Mouse (Mus musculus) G1E (cell line): Measurements from ENCODE around the gene AI481877. TPM values are rescaled to one million over a fixed set of nuclear protein-coding genes. Genes with fewer than 3 reads are reported as not detected.

ENCODE experiments used
- ATAC-seq: 2 replicates; pipeline ENCODE4 v1.8.0; 2016; ENCODE audit warnings: mild to moderate bottlenecking; ENCODE audit not compliant: insufficient number of reproducible peaks, poor library complexity, low FRiP score, severe bottlenecking; ENCODE audit errors: extremely low read depth
- DNase-seq: peaks from one replicate; pipeline ENCODE4 v3.0.0; 2012; ENCODE audit warnings: low spot score
- H3K27me3 ChIP-seq: 2 replicates; pipeline ENCODE4 v1.6.1; 2012; ENCODE audit warnings: mild to moderate bottlenecking, low read length, inconsistent platforms; ENCODE audit not compliant: insufficient read depth
- H3K36me3 ChIP-seq: replicated peaks from 2 replicates; pipeline ENCODE3; 2012; ENCODE audit warnings: mild to moderate bottlenecking, inconsistent platforms
- H3K4me1 ChIP-seq: 2 replicates; pipeline ENCODE4 v1.6.1; 2012; ENCODE audit warnings: low read depth, low read length, inconsistent platforms, mixed read lengths; ENCODE audit not compliant: insufficient read depth
- H3K4me3 ChIP-seq: 2 replicates; pipeline ENCODE4 v1.5.1; 2012; ENCODE audit warnings: low read depth, mild to moderate bottlenecking, inconsistent platforms, low read length, moderate library complexity, mixed read lengths
- H3K9me3 ChIP-seq: replicated peaks from 2 replicates; pipeline ENCODE4 v1.6.1; 2012; ENCODE audit warnings: inconsistent platforms
- CTCF ChIP-seq: IDR thresholded peaks from 2 replicates; pipeline ENCODE4 v1.5.1; 2012; ENCODE audit warnings: low read depth, low read length, inconsistent platforms, mixed read lengths
- GATA1 ChIP-seq: IDR thresholded peaks from 2 replicates; pipeline ENCODE4 v1.6.1; 2012; ENCODE audit warnings: borderline replicate concordance, low read length, inconsistent platforms, mixed read lengths
- GATA2 ChIP-seq: IDR thresholded peaks from 2 replicates; pipeline ENCODE4 v1.6.1; 2012; ENCODE audit warnings: low read depth, low read length, inconsistent platforms, borderline replicate concordance
- POLR2AphosphoS5 ChIP-seq: IDR thresholded peaks from 2 replicates; pipeline ENCODE4 v1.6.1; 2012; ENCODE audit warnings: low read depth, low read length, inconsistent platforms; ENCODE audit not compliant: insufficient replicate concordance
- TAL1 ChIP-seq: conservative IDR thresholded peaks from 2 replicates; pipeline ENCODE4 v1.6.1; 2012; ENCODE audit warnings: low read depth, low read length, inconsistent platforms, mixed read lengths
- polyA plus RNA-seq: library from polyadenylated mRNA; stranded (reverse); fragments of >175 nt; gene quantifications from 2 replicates; pipeline ENCODE4 v1.2.3, GENCODE M21; 2012
- total RNA-seq, 2 experiments: library from RNA; stranded (forward) in 1 of 2; stranded (reverse) in 1 of 2; fragments of 200-1000 nt in 1 of 2; fragments of >200 nt in 1 of 2; fragmentation: Nextera tagmentation in 1 of 2; gene quantifications; 2 replicates each; pipeline ENCODE4 v1.2.3; 2014 to 2017

AI481877 gene
- total and polyA plus RNA-seq, 3 experiments: 0.05 to 0.68 TPM; not detected in 1

GRCm38 (mm10) chr4:59006211-59006610 is 132.6 kb downstream of the AI481877 start:
- Histone ChIP-seq H3K9me3 (no peaks in the 10 kb centered on the region), H3K4me1 (peaks cover 57% of the 10 kb centered on the region), H3K4me3 (no peak overlapping the region), H3K27me3 (no peaks in the 10 kb centered on the region), H3K36me3 (peaks cover 13% of the 10 kb centered on the region)
- ATAC-seq (no peak), DNase-seq (no peak)
- no peak for TF ChIP-seq CTCF
- TF ChIP-seq TAL1: no peak
- TF ChIP-seq GATA2: no peak
- no peak for TF ChIP-seq POLR2AphosphoS5
- no peak for TF ChIP-seq GATA1

- DNase-seq (no peak), ATAC-seq (no peak)
- TF ChIP-seq CTCF: no peak
- TF ChIP-seq GATA1: no peak
- no peak for TF ChIP-seq GATA2
- TF ChIP-seq POLR2AphosphoS5: no peak
- TF ChIP-seq TAL1: no peak
- Histone ChIP-seq H3K36me3 (peaks cover 9% of the 10 kb centered on the region), H3K4me3 (peak overlapping the region; percentile 99), H3K4me1 (peaks cover 45% of the 10 kb centered on the region), H3K9me3 (no peaks in the 10 kb centered on the region), H3K27me3 (no peaks in the 10 kb centered on the region)
Observed at GRCm38 (mm10) chr4:59003806-59004200, 135.0 kb downstream of the AI481877 start.

- no peaks in the 10 kb centered on the region for H3K27me3 ChIP-seq
- no peaks in the 10 kb centered on the region for H3K9me3 ChIP-seq
- peaks cover 7% of the 10 kb centered on the region for H3K36me3 ChIP-seq
- ATAC-seq: peak; percentile 52; the same call in 1 of the 2 replicates
- peaks cover 46% of the 10 kb centered on the region for H3K4me1 ChIP-seq
- H3K4me3 ChIP-seq: peak within 1 kb of the TSS; percentile 99
- peak; percentile 91 for DNase-seq
- TF ChIP-seq CTCF: no peak
- TF ChIP-seq TAL1: no peak
- TF ChIP-seq POLR2AphosphoS5: no peak
- no peak for TF ChIP-seq GATA2
Observed at GRCm38 (mm10) chr4:59002948-59003805, 135.6 kb downstream of the AI481877 start, which contains the start of gene Gm20503. Gene Gm20503, plus strand, starts transcription at chr4:59003210.

- no peak for TF ChIP-seq TAL1
- TF ChIP-seq GATA2: no peak
- TF ChIP-seq CTCF: no peak
- no peak for TF ChIP-seq GATA1
- no peak for TF ChIP-seq POLR2AphosphoS5
- no peak overlapping the region for H3K4me3 ChIP-seq
- peaks cover 2% of the 10 kb centered on the region for H3K36me3 ChIP-seq
- no peak for DNase-seq
- peaks cover 1% of the 10 kb centered on the region; the same call in 1 of the 2 replicates for H3K27me3 ChIP-seq
- H3K4me1 ChIP-seq: peaks cover 35% of the 10 kb centered on the region
- H3K9me3 ChIP-seq: no peaks in the 10 kb centered on the region
- no peak for ATAC-seq
Observed at GRCm38 (mm10) chr4:59000614-59001013, 138.2 kb downstream of the AI481877 start.

- ATAC-seq (no peak), DNase-seq (peak; percentile 10)
- H3K27me3 ChIP-seq: peaks cover 11% of the 10 kb centered on the region
- peaks cover 2% of the 10 kb centered on the region for H3K36me3 ChIP-seq
- peak; percentile 89 for TF ChIP-seq CTCF
- TF ChIP-seq GATA2: no peak
- TF ChIP-seq TAL1: no peak
- TF ChIP-seq GATA1: no peak
- no peak for TF ChIP-seq POLR2AphosphoS5
- H3K4me3 ChIP-seq: no peak overlapping the region
- H3K4me1 ChIP-seq: peaks cover 33% of the 10 kb centered on the region
- H3K9me3 ChIP-seq: no peaks in the 10 kb centered on the region
Observed at GRCm38 (mm10) chr4:58999686-59000085, 139.1 kb downstream of the AI481877 start.

GRCm38 (mm10) chr4:58998688-58999087 is 140.1 kb downstream of the AI481877 start:
- H3K4me1 ChIP-seq: peaks cover 24% of the 10 kb centered on the region
- no peak overlapping the region for H3K4me3 ChIP-seq
- H3K27me3 ChIP-seq: peaks cover 19% of the 10 kb centered on the region
- ATAC-seq: no peak
- H3K9me3 ChIP-seq: no peaks in the 10 kb centered on the region
- no peak for DNase-seq
- no peaks in the 10 kb centered on the region for H3K36me3 ChIP-seq
- no peak for TF ChIP-seq TAL1
- TF ChIP-seq GATA2: no peak
- no peak for TF ChIP-seq CTCF
- no peak for TF ChIP-seq POLR2AphosphoS5
- TF ChIP-seq GATA1: no peak
